Mouse (Mus musculus) brain, embryonic 18.5 days (tissue): ENCODE data around the gene Bmi1.

Experiments
- DNase-seq: peaks from one replicate; pipeline ENCODE4 v3.0.0-alpha.2; 2012; ENCODE audit warnings: low read depth, low spot score

The Bmi1 gene

GRCm38 (mm10) chr2:18687671-18688170 lies 10.9 kb downstream of the Bmi1 start:
- DNase-seq: no peak

DNA sequence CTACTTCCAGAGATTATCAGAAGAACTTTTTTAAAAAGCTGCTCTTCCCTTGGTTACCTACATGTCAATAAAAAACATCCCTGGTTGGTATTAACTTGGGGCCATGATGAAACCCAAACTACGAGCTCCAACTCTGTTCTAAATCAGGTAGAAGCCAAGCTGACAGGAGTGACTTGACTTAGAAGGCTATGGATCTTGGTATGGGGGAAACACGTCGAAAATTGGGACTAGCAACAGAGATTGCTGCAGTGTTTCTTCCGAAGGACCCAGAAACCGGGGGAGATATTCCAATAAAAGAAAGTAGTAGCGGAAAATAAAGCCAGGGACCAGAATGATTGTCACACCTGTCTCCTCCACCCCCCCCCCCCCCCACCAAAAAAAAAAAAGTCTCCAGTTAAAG lies 11.5 kb downstream of the Bmi1 start:
- DNase-seq: no peak

- DNase-seq: no peak
These were observed 11.9 kb downstream of the Bmi1 start for GRCm38 (mm10) chr2:18688708-18689063.

- DNase-seq: no peak
These were observed 12.5 kb downstream of the Bmi1 start for GRCm38 (mm10) chr2:18689064-18689921.

- DNase-seq: no peak
These were observed 13.4 kb downstream of the Bmi1 start for GRCm38 (mm10) chr2:18690055-18690691.

DNA sequence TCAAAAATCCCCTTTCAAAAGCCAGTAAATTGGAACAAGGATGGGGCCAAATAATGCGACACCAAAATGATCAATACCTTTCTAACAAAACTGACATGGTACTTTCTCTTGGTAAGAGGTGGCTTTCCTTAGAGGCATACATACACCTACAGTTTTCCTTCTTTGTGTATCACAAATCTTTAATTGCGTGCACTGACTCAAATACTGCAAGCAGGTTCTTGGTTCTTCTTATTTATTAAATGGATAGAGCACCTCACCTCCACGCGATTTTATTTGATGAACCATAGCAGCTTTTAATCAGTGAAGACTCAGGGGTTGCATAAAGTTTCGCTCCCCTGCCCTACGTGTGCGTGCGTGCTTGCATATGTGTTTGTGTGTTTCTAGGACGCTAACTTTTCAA lies 13.9 kb downstream of the Bmi1 start:
- no peak for DNase-seq

- DNase-seq: no peak
These were observed 15.2 kb downstream of the Bmi1 start for GRCm38 (mm10) chr2:18692031-18692430.

DNA sequence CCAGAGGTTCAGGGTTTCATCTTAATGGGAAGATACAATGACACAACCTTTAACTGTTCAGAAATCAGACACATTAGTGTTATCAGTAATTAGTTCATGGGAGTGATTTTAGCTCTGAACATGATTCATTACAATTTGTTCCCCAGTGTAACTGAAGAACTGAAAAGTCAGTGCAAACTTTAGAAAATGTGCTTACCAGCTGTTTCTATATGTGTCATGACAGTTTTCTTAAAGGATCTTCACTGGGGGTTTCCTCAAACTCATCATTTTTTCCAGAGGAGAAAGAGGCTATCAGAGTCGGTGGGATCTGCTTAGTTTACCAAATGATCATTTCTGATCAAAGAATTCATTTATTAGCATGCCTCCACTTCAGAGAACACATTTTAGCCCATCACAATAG lies 15.7 kb downstream of the Bmi1 start:
- DNase-seq: no peak

DNA sequence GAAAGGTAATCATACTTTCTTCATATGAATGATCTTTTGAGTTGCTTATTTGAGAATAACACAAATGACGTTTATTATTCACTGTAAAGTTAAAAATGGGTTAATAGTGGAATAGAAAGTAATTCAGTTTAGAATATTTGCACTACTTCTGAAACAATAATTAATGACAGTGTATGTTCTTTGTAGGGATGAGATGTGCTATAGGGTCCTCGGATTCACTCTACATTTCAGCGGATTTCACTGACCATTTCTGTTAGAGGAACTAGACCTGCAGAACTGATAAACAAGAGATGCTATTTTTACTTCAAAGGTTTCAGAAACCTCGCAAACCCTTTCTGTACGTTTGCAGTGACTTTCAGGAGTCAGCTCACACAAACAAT lies 16.7 kb downstream of the Bmi1 start:
- DNase-seq: no peak

DNA sequence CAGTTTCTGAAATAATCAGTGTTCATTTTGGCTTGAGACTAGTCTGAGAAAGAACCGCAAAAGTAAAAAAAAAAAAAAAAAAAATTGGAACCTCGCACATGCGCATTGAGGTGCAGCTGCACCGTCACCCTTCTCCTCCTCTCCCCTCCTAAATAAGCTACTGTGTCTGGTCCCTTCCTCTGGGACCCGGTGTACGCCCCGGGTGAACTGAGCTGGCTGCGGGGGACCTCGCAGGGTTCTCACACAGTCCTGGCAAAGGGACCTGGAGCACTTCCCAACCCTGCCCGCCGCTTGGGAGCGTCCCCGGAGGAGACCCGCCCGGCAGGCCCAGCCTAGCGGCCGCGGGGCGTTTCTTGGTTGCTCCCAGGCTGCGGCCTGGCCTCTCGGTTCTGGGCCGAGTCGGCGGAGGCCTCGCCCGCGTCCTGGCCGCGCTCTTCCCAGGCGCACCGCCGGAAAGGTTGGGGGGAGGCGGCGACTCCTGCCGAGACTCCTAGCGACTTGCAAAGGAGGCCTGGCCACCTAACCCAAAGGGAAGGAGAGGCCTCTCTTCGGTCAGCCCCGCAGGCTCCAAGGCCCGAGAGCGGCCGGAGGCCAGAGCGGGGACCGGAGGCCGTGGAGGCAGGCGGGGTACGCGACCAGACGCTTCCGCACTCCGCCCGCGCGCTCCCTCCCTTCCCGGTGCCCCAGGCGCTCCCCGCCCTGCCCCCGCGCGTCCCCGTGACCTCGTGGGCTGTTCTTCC lies 17.2 kb downstream of the Bmi1 start, which contains the start of gene Spag6:
Gene Spag6, plus strand, starts transcription at position 162 of the 740 bp plus-strand sequence.
- DNase-seq: no peak

- no peak for DNase-seq
These were observed 17.8 kb downstream of the Bmi1 start for GRCm38 (mm10) chr2:18694611-18694950.

- no peak for DNase-seq
These were observed 18.3 kb downstream of the Bmi1 start for GRCm38 (mm10) chr2:18695163-18695562.

DNA sequence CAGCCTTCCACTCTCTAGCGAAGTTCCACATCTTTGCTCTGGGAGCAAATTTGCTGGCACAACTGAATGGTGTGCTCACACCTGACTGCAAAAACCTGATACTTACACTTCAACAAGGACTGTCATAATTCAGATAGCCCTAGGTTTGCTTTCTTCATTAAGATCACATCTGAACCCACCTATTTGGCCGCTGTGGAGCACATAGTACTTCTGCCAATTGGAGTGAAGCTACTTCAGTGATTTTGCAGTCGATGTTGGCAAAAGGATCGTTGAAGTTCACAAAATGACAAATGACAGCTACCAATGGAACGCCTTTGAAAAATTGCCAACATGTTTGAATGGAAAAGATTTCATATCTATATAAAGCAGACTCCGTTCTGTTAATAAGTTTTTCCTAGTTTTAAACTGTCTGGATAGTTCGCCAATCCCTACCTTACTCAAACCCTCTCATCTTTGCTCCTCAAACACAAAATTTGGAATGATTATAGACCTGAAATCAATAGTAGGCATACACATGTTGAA lies 18.9 kb downstream of the Bmi1 start:
- no peak for DNase-seq

DNA sequence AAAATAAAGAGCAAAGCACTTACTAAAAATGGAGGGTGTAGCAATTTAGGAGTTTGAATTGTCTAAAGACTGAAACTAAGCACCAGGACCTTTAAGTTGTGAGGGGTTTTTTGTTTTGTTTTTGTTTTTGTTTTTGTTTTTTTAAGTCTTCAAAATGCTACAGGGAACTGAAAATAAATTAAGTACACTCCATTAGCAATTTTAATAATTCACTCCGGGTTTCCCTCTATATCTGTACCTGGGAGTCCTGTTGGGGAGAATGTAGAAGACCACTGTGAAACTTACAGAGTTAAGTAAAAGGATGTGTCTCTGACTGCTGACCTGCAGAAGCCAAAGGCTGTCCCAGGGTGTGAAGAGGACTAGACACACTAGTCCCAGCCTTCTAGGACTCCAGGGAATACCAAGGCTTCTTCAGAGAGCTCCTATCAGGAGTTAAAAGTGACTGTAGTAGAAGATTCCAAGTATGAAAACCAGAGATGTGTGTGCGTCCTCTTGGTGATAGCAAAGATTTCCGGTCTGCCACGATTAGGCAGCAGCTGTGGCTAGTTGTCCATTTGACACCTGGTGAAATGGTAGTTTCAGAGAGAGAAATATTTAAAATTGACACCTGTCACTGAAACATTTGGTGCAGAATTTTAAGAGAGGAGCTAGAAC lies 20.9 kb downstream of the Bmi1 start:
- DNase-seq: no peak

DNA sequence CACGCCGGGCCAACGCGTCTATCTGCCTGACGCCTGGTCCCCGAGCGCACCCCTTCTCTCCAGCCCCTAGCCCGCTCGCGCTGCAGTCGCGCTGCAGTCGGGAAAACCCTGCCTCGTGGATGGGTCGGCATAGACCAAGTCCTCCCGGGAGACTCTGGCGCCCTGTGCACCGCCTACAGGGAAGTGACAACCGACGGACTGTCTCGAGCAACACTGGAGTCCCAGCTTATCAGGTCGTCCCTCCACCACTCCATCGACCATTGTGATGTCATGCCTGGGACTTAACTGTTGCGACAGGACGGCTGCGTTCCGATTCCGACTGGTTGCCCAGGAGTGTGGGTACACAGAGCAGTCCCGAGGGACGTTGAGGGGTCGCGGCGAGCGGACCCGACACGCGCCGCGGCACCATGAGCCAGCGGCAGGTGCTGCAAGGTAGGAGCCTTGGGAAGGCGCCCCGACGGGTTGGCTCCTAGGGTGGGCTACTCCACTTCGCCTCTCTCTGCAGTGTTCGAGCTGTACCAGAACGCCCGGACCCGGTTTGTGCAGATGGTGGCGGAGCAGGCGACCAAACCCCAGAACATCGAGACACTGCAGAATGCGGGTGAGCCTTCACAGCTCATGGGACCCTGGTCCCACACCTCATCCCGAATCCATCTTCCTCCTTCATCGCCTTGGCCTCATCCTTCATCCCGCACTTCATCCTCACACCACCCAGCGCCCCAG lies 22.0 kb downstream of the Bmi1 start:
- no peak for DNase-seq

DNA sequence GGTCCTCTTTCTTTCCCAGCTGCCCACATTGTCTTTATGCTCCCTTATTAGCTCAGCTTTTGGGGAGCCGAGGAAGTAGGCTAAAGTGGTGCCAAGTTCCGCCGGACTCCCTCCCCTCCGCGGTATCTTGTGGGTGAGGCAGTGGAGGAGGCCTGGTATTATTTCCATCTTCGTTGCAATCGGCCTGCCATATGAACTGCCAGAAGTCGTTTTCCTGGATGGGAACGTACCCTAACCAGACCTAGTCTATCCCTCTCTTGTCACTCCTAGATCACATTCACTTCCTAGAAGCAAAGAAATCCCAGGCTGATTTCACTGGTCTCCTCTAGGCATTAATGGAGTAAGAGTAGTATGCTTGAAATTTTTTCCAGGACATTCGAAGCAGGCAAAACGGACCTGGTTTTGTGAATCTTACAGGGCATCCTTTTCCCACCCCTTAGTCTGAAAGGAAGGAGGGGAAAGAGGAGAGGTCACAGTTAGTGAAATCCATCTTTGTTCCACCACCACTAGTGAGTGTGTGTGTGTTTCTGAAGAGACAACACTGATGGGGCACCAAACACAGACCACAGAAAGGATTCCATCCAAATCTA lies 22.7 kb downstream of the Bmi1 start:
- no peak for DNase-seq

- DNase-seq: no peak
These were observed 33.5 kb downstream of the Bmi1 start for GRCm38 (mm10) chr2:18710356-18710755.

DNA sequence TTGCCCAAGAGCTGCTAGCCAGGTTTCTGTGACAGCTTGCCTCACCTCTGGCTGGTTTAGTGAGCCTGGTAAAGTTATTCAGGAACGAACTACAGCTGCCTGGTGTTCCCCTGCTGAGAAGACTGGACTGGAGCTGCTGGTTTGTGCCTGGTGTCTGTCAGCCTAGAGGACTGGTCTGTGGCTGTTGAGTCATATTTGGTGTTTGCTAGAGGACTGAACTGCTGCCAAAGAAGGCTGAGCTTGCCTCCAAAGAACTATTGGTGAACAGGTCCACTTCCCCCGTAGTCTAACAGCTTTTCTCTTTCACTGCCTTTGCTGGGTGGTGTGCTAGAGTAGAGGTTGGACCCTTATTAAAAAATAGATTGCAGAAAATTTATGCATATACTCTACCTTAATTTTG lies 36.3 kb downstream of the Bmi1 start:
- no peak for DNase-seq

GRCm38 (mm10) chr2:18714337-18714736 lies 37.5 kb downstream of the Bmi1 start:
- DNase-seq: no peak

DNA sequence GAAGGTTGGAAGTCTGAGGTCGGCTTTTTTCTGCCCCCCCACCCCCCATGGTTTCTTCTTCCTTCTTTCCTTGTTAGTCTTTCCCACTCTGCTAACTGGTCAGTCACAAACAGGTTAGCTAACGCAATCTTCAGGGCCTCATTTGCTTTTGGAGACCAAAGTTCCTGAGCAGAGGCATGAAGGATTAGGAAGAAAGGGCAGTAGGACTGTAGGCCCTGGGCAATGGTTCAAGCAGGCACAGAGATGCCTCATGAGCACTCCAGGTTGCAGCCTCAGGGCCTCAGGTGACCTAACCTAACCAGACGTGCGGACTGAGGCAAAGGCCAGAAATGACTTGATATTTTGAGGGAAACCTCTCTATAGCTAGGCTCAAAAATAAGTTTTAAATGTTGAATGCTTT lies 41.7 kb downstream of the Bmi1 start:
- DNase-seq: no peak
